Comparison of ENCODE assay signal across 8 mouse cellular contexts in genomic region chr7:36690551-36690950, GRCm38 (mm10). TPM values are rescaled to one million over a fixed set of nuclear protein-coding genes. Genes with fewer than 3 reads are reported as not detected.
DNase-seq lines count a peak whose midpoint lies in the region; ATAC-seq and TF ChIP-seq lines count a peak whose summit lies in the region.

No protein-coding gene starts in this region.

- intact Hi-C loops in left cerebral cortex, postnatal 4 days (cut with DNase I): loop anchor here (5.0 to 10.0 kb wide), 2 partner anchors 356 to 788 kb away; no protein-coding TSS in a partner anchor
- intact Hi-C loops in left cerebral cortex, postnatal 36 days (cut with DNase I): loop anchor here (10.0 kb wide), 2 partner anchors 516 to 786 kb away; no protein-coding TSS in a partner anchor

- H3K27ac ChIP-seq in kidney, postnatal 0 days: no peak overlapping the region
- H3K27ac ChIP-seq in midbrain, embryonic 14.5 days (replicated peaks; ENCODE audit: low read depth, low read length): no peak overlapping the region

- H3K9ac ChIP-seq in kidney, postnatal 0 days (ENCODE audit: low read depth, low read length): no peak overlapping the region
- H3K9ac ChIP-seq in midbrain, embryonic 14.5 days (replicated peaks; ENCODE audit: low read length): no peak overlapping the region

- no peak overlapping the region for H3K4me3 ChIP-seq in kidney, postnatal 0 days (replicated peaks; ENCODE audit: low read depth, low read length)
- no peak overlapping the region for H3K4me3 ChIP-seq in midbrain, embryonic 14.5 days (replicated peaks; ENCODE audit: low read depth, low read length)

- DNase-seq in left cerebral cortex, postnatal 4 days: peak; percentile 48
- DNase-seq in left cerebral cortex, postnatal 36 days (ENCODE audit: low spot score in 2 of 2): no peak
- DNase-seq in adrenal gland, postnatal 36 days: peak; percentile 48 to 58
- DNase-seq in gastrocnemius, postnatal 10 days: peak; percentile 59
- DNase-seq in kidney, postnatal 0 days (ENCODE audit: low spot score): no peak
- peak; percentile 61 for DNase-seq in midbrain, embryonic 14.5 days
- DNase-seq in B cell, adult 2 months: no peak
- no peak for DNase-seq in frontal cortex, postnatal 36 days (ENCODE audit: low spot score in 2 of 2)

- 0 out of 2 replicates have a peak overlapping the region, but pooled peaks have one; percentile 34 for H3K4me2 ChIP-seq in kidney, postnatal 0 days (ENCODE audit: low read length)
- no peak overlapping the region for H3K4me2 ChIP-seq in midbrain, embryonic 14.5 days (ENCODE audit: low read length)

- WGBS in kidney, postnatal 0 days: 2% methylated on average over 19 of the region's 19 CpGs
- 0% methylated on average over 19 of the region's 19 CpGs for WGBS in midbrain, embryonic 14.5 days

- TF ChIP-seq CTCF in kidney, postnatal 0 days (IDR thresholded peaks at IDR 0.05; ENCODE audit: low read depth): peak; percentile 52

- H3K4me1 ChIP-seq in kidney, postnatal 0 days (replicated peaks; ENCODE audit: insufficient read depth, low read length): peaks cover 4% of the 10 kb centered on the region; the same call in 1 of the 2 replicates
- peaks cover 6% of the 10 kb centered on the region for H3K4me1 ChIP-seq in midbrain, embryonic 14.5 days (ENCODE audit: control insufficient read depth, insufficient read depth, low read length)

- H3K9me3 ChIP-seq in kidney, postnatal 0 days (replicated peaks; ENCODE audit: low read length): no peaks in the 10 kb centered on the region
- H3K9me3 ChIP-seq in midbrain, embryonic 14.5 days (ENCODE audit: control insufficient read depth, low read length): no peaks in the 10 kb centered on the region

- no peak for ATAC-seq in kidney, postnatal 0 days (replicated peaks; ENCODE audit: low FRiP score, low read depth)
- ATAC-seq in midbrain, embryonic 14.5 days (ENCODE audit: low FRiP score, low TSS enrichment): no peak

- H3K27me3 ChIP-seq in kidney, postnatal 0 days (ENCODE audit: insufficient read depth, low read length): peaks cover 54% of the 10 kb centered on the region
- peaks cover 52% of the 10 kb centered on the region for H3K27me3 ChIP-seq in midbrain, embryonic 14.5 days (ENCODE audit: control insufficient read depth, insufficient read depth, low read length)

- no peaks in the 10 kb centered on the region for H3K36me3 ChIP-seq in kidney, postnatal 0 days (ENCODE audit: insufficient read depth, low read length)
- no peaks in the 10 kb centered on the region for H3K36me3 ChIP-seq in midbrain, embryonic 14.5 days (ENCODE audit: control insufficient read depth, insufficient read depth, low read length)

RNA-seq across cellular contexts. Expression of gene Tshz3, which starts 7.4 kb away (rescaled TPM):
- total RNA-seq in left cerebral cortex, postnatal 4 days (2021): 10 to 100 TPM; 62.3 to 64.5 TPM
- total RNA-seq in left cerebral cortex, postnatal 36 days (2021): 10 to 100 TPM; 43.0 to 54.7 TPM
- 1 to 10 TPM; 4.4 to 4.6 TPM for total RNA-seq in adrenal gland, postnatal 36 days (2021)
- total RNA-seq in gastrocnemius, postnatal 10 days (2021): 10 to 100 TPM in 1 of 2 experiments, 1 to 10 TPM in 1; 7.8 to 11.0 TPM
- 4.5 and 5.3 TPM in 2 replicates for polyA plus RNA-seq in kidney, postnatal 0 days (2015; fragmentation: Nextera tagmentation; extraction: Ambion mirVana)
- polyA plus RNA-seq in midbrain, embryonic 14.5 days (2014; fragmentation: Nextera tagmentation; extraction: Ambion mirVana): 13.6 TPM in 2 replicates

Comparison
In these comparisons a context has a peak if more than half of its experiments do, and no peak if none do; other contexts are left out.
1. DNase-seq: peak in left cerebral cortex, postnatal 4 days (single experiment), adrenal gland, postnatal 36 days (2 of 2), gastrocnemius, postnatal 10 days (single experiment) and midbrain, embryonic 14.5 days (single experiment); none in left cerebral cortex, postnatal 36 days (0 of 2), kidney, postnatal 0 days (single experiment), B cell, adult 2 months (0 of 2) and frontal cortex, postnatal 36 days (0 of 2).